Mouse (Mus musculus) testis, adult 2 months (tissue): Measurements from ENCODE around the gene Slc51a.

Experiments
- CTCF ChIP-seq: fragments of 200-500 bp; IDR thresholded peaks from 2 replicates; pipeline ENCODE4 v1.5.1; 2012; ENCODE audit warnings: low read depth, mild to moderate bottlenecking, inconsistent platforms, low read length, moderate library complexity; ENCODE audit not compliant: control insufficient read depth, insufficient read depth, insufficient replicate concordance
- POLR2A ChIP-seq: fragments of 200-500 bp; IDR thresholded peaks from 2 replicates; pipeline ENCODE4 v1.6.1; 2012; ENCODE audit warnings: low read depth, mild to moderate bottlenecking, inconsistent platforms, low read length, moderate library complexity; ENCODE audit not compliant: control insufficient read depth

DNA sequence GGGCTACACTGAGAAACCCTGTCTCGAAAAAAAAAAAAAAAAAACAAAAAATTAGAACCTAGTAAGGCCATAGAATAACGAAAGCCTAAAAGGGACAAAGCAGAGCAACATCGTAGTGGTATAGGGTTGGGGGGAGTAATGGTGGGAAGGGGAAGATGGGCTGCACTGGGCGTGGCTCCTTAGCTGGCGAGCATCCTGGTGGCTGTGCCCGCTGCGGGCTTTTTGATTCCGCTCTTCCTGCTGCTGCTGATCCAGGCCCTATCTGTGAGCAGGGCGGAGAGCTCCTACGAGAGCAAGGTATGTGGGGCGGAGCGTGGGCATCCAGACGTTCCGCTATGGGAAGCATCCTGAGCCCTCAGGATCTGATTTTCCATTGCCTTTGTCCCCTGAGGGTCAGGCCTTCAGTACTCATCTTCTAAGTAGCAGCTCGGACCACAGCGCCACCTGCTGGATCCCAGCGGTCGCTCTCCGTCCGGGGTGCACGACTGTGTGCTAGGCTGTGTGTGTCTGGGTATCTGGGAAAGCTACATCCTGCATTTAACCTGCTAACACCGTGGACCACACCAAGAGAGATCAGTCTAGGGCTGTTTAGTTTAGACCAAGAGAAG is 11.9 kb upstream of the Slc51a start:
- TF ChIP-seq CTCF (peak; percentile 97), POLR2A (0 out of 2 replicates have a peak, but pooled peaks have one; percentile 26)
